Comparison of ENCODE assay signal across 14 mouse cellular contexts in the genomic region with DNA sequence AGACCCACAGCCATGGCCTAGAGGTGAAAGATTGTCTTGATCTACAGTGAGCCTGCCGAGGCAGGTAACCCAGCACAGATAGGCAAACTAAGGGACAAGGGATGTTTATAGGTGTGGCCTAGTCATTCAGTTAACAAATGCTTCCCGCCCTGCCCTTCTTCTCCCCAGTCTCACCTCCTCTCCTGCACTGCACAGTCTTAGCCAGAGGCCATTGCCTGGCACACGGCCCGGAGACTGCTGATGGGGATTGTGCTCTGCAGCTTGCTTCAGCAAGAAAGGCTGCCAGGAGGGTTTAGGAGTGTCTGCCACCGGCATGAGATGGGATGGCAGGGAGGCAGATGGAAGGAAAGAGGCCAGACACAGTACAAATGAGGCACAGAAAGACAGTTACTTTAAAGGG. TPM values are rescaled to one million over a fixed set of nuclear protein-coding genes. Genes with fewer than 3 reads are reported as not detected.
A peak's percentile ranks its signal among the peaks of the same experiment; 100 is the strongest.
DNase-seq lines count a peak whose midpoint lies in the region; ATAC-seq and TF ChIP-seq lines count a peak whose summit lies in the region.
"Had no signal": no experiment of that assay in that cellular context is flagged by ENCODE, and none has a peak within 500 bp of the region (broad histone marks: within the 10 kb centered on the region; RNA-seq: fewer than 3 reads in every experiment).

No protein-coding gene starts in this region.

- ATAC-seq in liver, embryonic 11.5 days (replicated peaks; ENCODE audit: low FRiP score), result no peak
- ATAC-seq: liver, embryonic 12.5 days; lung, postnatal 0 days had no signal

- H3K4me1 ChIP-seq in ES-Bruce4 (ENCODE audit: control insufficient read depth, insufficient read depth, low read length), result no peaks in the 10 kb centered on the region
- H3K4me1 ChIP-seq in liver, embryonic 11.5 days (replicated peaks; ENCODE audit: control insufficient read depth, insufficient read depth, low read length), result no peaks in the 10 kb centered on the region
- no peaks in the 10 kb centered on the region for H3K4me1 ChIP-seq in heart, adult 2 months (ENCODE audit: control insufficient read depth, insufficient read depth, low read length)
- H3K4me1 ChIP-seq: liver, embryonic 12.5 days; midbrain, embryonic 12.5 days had no signal

- TF ChIP-seq POLR2A in ES-Bruce4 (IDR thresholded peaks at IDR 0.05; ENCODE audit: insufficient read depth, low read length), result no peak
- TF ChIP-seq POLR2A in heart, adult 2 months (IDR thresholded peaks at IDR 0.05; ENCODE audit: insufficient read depth, low read depth, low read length), result no peak

- no peaks in the 10 kb centered on the region for H3K79me2 ChIP-seq in heart, adult 2 months (replicated peaks; ENCODE audit: control insufficient read depth, insufficient read depth, low read length)

- no peaks in the 10 kb centered on the region for H3K27me3 ChIP-seq in ES-Bruce4 (ENCODE audit: control insufficient read depth, insufficient read depth, low read length, poor library complexity, severe bottlenecking)
- no peaks in the 10 kb centered on the region for H3K27me3 ChIP-seq in liver, embryonic 11.5 days (replicated peaks; ENCODE audit: control insufficient read depth, insufficient read depth, low read length)
- no peaks in the 10 kb centered on the region for H3K27me3 ChIP-seq in heart, adult 2 months (ENCODE audit: control insufficient read depth, insufficient read depth, low read length)
- H3K27me3 ChIP-seq: midbrain, embryonic 12.5 days had no signal

- peak; percentile 50 for DNase-seq in gastrocnemius, postnatal 10 days
- no peak for DNase-seq in gastrocnemius, postnatal 36 days
- DNase-seq in Muller cell, postnatal 12 days (ENCODE audit: inconsistent ontology term), result peak; percentile 42
- peak; percentile 84 to 88 for DNase-seq in cerebellum, postnatal 14 days
- DNase-seq in liver, embryonic 11.5 days (ENCODE audit: low spot score), result no peak
- DNase-seq in heart, adult 2 months, result no peak
- DNase-seq: heart, adult 18-20 months; kidney, adult 8-10 months; right cerebral cortex, postnatal 4 days had no signal

- no peaks in the 10 kb centered on the region for H3K9me3 ChIP-seq in ES-Bruce4 (replicated peaks; ENCODE audit: control insufficient read depth, insufficient read depth, low read length, poor library complexity, severe bottlenecking)
- no peaks in the 10 kb centered on the region for H3K9me3 ChIP-seq in liver, embryonic 11.5 days (ENCODE audit: control insufficient read depth, low read length)
- H3K9me3 ChIP-seq: midbrain, embryonic 12.5 days had no signal

- no peak overlapping the region for H3K4me2 ChIP-seq in liver, embryonic 11.5 days
- H3K4me2 ChIP-seq: liver, embryonic 12.5 days; midbrain, embryonic 12.5 days had no signal

- 0 out of 2 replicates have a peak, but pooled peaks have one; percentile 52 for TF ChIP-seq EP300 in ES-Bruce4 (IDR thresholded peaks at IDR 0.05; ENCODE audit: insufficient read depth, low read depth, low read length)
- TF ChIP-seq EP300 in heart, adult 2 months (IDR thresholded peaks at IDR 0.05; ENCODE audit: insufficient read depth, low read depth, low read length), result no peak

- H3K9ac ChIP-seq in ES-Bruce4 (ENCODE audit: low read depth, poor library complexity, severe bottlenecking), result no peak overlapping the region
- no peak overlapping the region for H3K9ac ChIP-seq in liver, embryonic 11.5 days (ENCODE audit: low read depth, low read length)
- no peak overlapping the region for H3K9ac ChIP-seq in heart, adult 2 months (ENCODE audit: low read depth, low read length)
- H3K9ac ChIP-seq: liver, embryonic 12.5 days; midbrain, embryonic 12.5 days had no signal

- intact Hi-C loops in gastrocnemius, postnatal 36 days (cut with DNase I), result no loop called here
- intact Hi-C loops in heart, adult 2 months (cut with DNase I), result no loop called here

- no peaks in the 10 kb centered on the region for H3K36me3 ChIP-seq in ES-Bruce4 (ENCODE audit: control insufficient read depth, insufficient read depth, low read length, poor library complexity, severe bottlenecking)
- H3K36me3 ChIP-seq in liver, embryonic 11.5 days (ENCODE audit: control insufficient read depth, insufficient read depth, low read length), result no peaks in the 10 kb centered on the region
- H3K36me3 ChIP-seq in heart, adult 2 months (ENCODE audit: control insufficient read depth, insufficient read depth, low read length), result no peaks in the 10 kb centered on the region
- H3K36me3 ChIP-seq: liver, embryonic 12.5 days; midbrain, embryonic 12.5 days had no signal

- no peak for TF ChIP-seq CTCF in ES-Bruce4 (IDR thresholded peaks at IDR 0.05; ENCODE audit: low read depth, low read length)
- TF ChIP-seq CTCF in heart, adult 2 months (IDR thresholded peaks at IDR 0.05), result no peak

- 83% methylated on average over 5 of the region's 5 CpGs for WGBS in liver, embryonic 11.5 days
- WGBS in heart, adult 2 months, result 63% methylated on average over 5 of the region's 5 CpGs

- H3K27ac ChIP-seq in ES-Bruce4 (ENCODE audit: insufficient read depth, low read length), result peak overlapping the region; percentile 60
- H3K27ac ChIP-seq in liver, embryonic 11.5 days (ENCODE audit: low read depth, low read length), result no peak overlapping the region
- no peak overlapping the region for H3K27ac ChIP-seq in heart, adult 2 months
- H3K27ac ChIP-seq: layer of hippocampus, adult 2 months; liver, embryonic 12.5 days; midbrain, embryonic 12.5 days had no signal

- H3K4me3 ChIP-seq in ES-Bruce4 (ENCODE audit: low read depth, low read length), result 0 out of 2 replicates have a peak overlapping the region, but pooled peaks have one; percentile 10
- H3K4me3 ChIP-seq in liver, embryonic 11.5 days (ENCODE audit: low read depth, low read length), result no peak overlapping the region
- no peak overlapping the region for H3K4me3 ChIP-seq in heart, adult 2 months
- H3K4me3 ChIP-seq: layer of hippocampus, adult 2 months; liver, embryonic 12.5 days; midbrain, embryonic 12.5 days had no signal

RNA-seq across cellular contexts. Expression of a gene that starts 9.2 kb away (rescaled TPM):
- total RNA-seq in gastrocnemius, postnatal 10 days (2021), result 1 to 10 TPM; 8.2 to 9.1 TPM
- 1 to 10 TPM; 1.8 to 2.1 TPM for total RNA-seq in gastrocnemius, postnatal 36 days (2021)
- polyA plus RNA-seq in ES-Bruce4 (2011; ENCODE audit: insufficient read depth, insufficient read length, low read depth, missing spikeins), result 69.4 and 78.5 TPM in 2 replicates
- polyA plus RNA-seq in liver, embryonic 11.5 days (2014; fragmentation: Nextera tagmentation; extraction: Ambion mirVana), result 7.5 and 8.7 TPM in 2 replicates
- 1 to 10 TPM; 5.7 to 7.6 TPM for total RNA-seq in heart, adult 2 months (2021)
- 11.6 and 12.7 TPM in 2 replicates for polyA plus RNA-seq in heart, adult 2 months (2012; rRNA removed)

RNA-seq across cellular contexts. Expression of a gene that starts 16.9 kb away (rescaled TPM):
- 10 to 100 TPM; 12.5 to 15.9 TPM for total RNA-seq in gastrocnemius, postnatal 10 days (2021)
- total RNA-seq in gastrocnemius, postnatal 36 days (2021), result 10 to 100 TPM in 1 of 2 experiments, 1 to 10 TPM in 1; 7.8 to 11.3 TPM
- 41.0 and 45.1 TPM in 2 replicates for polyA plus RNA-seq in ES-Bruce4 (2011; ENCODE audit: insufficient read depth, insufficient read length, low read depth, missing spikeins)
- 70.7 and 76.0 TPM in 2 replicates for polyA plus RNA-seq in liver, embryonic 11.5 days (2014; fragmentation: Nextera tagmentation; extraction: Ambion mirVana)
- 10 to 100 TPM; 14.9 to 16.4 TPM for total RNA-seq in heart, adult 2 months (2021)
- polyA plus RNA-seq in heart, adult 2 months (2012; rRNA removed), result 23.8 and 31.8 TPM in 2 replicates

RNA-seq across cellular contexts. Expression of a gene that starts 40.5 kb away (rescaled TPM):
- 100 to 1,000 TPM; 275 to 315 TPM for total RNA-seq in gastrocnemius, postnatal 10 days (2021)
- 10 to 100 TPM; 80.2 to 87.0 TPM for total RNA-seq in gastrocnemius, postnatal 36 days (2021)
- 584 and 638 TPM in 2 replicates for polyA plus RNA-seq in ES-Bruce4 (2011; ENCODE audit: insufficient read depth, insufficient read length, low read depth, missing spikeins)
- polyA plus RNA-seq in liver, embryonic 11.5 days (2014; fragmentation: Nextera tagmentation; extraction: Ambion mirVana), result 1,017 and 1,108 TPM in 2 replicates
- total RNA-seq in heart, adult 2 months (2021), result 100 to 1,000 TPM; 384 to 424 TPM
- 589 and 775 TPM in 2 replicates for polyA plus RNA-seq in heart, adult 2 months (2012; rRNA removed)

RNA-seq across cellular contexts. Expression of a gene that starts 51.8 kb away (rescaled TPM):
- total RNA-seq in gastrocnemius, postnatal 10 days (2021), result 10 to 100 TPM; 63.2 to 67.3 TPM
- 10 to 100 TPM; 45.4 to 49.9 TPM for total RNA-seq in gastrocnemius, postnatal 36 days (2021)
- polyA plus RNA-seq in ES-Bruce4 (2011; ENCODE audit: insufficient read depth, insufficient read length, low read depth, missing spikeins), result 86.7 and 87.5 TPM in 2 replicates
- polyA plus RNA-seq in liver, embryonic 11.5 days (2014; fragmentation: Nextera tagmentation; extraction: Ambion mirVana), result 139 and 140 TPM in 2 replicates
- 10 to 100 TPM; 62.1 to 70.9 TPM for total RNA-seq in heart, adult 2 months (2021)
- 73.3 and 84.2 TPM in 2 replicates for polyA plus RNA-seq in heart, adult 2 months (2012; rRNA removed)

Comparison
In these comparisons a context has a peak if more than half of its experiments do, and no peak if none do; other contexts are left out.
1. DNase-seq: peak in gastrocnemius, postnatal 10 days (single experiment), Muller cell, postnatal 12 days (single experiment) and cerebellum, postnatal 14 days (2 of 2); none in gastrocnemius, postnatal 36 days (0 of 2), liver, embryonic 11.5 days (single experiment) and heart, adult 2 months (0 of 2).